Mouse (Mus musculus): ENCODE results near the gene Gprc5b.

The Gprc5b gene

GRCm38 (mm10) chr7:118995007-118995406, at the start of gene Gprc5b:
Gene Gprc5b (minus strand): TSS chr7:118995211.
- DNase-seq = peak; percentile 92

GRCm38 (mm10) chr7:119041502-119041901, 46.5 kb upstream of the Gprc5b start:
- DNase-seq = no peak

GRCm38 (mm10) chr7:119037581-119037980, 42.6 kb upstream of the Gprc5b start:
- no peak for DNase-seq

- DNase-seq = no peak
These were observed 39.4 kb upstream of the Gprc5b start for GRCm38 (mm10) chr7:119034243-119034961.

- peak; percentile 78 for DNase-seq
These were observed 28.4 kb upstream of the Gprc5b start for GRCm38 (mm10) chr7:119023394-119023921.

- DNase-seq = peak; percentile 54
These were observed 27.5 kb upstream of the Gprc5b start for GRCm38 (mm10) chr7:119022238-119023156.

- DNase-seq = peak; percentile 82
These were observed 24.5 kb upstream of the Gprc5b start for GRCm38 (mm10) chr7:119019537-119019936.

GRCm38 (mm10) chr7:119015736-119016135, 20.7 kb upstream of the Gprc5b start:
- DNase-seq = peak; percentile 71

- DNase-seq = peak; percentile 77
These were observed 16.0 kb upstream of the Gprc5b start for GRCm38 (mm10) chr7:119010854-119011529.

- DNase-seq = no peak
These were observed 7.5 kb upstream of the Gprc5b start for GRCm38 (mm10) chr7:119002501-119002900.

- DNase-seq = peak; percentile 41
These were observed 7.0 kb upstream of the Gprc5b start for GRCm38 (mm10) chr7:119001965-119002364.

GRCm38 (mm10) chr7:118999857-119000256, 4.8 kb upstream of the Gprc5b start:
- no peak for DNase-seq

- peak; percentile 90 for DNase-seq
These were observed 1.3 kb upstream of the Gprc5b start for GRCm38 (mm10) chr7:118996137-118996837.

GRCm38 (mm10) chr7:118995671-118996070, 660 bp upstream of the Gprc5b start:
- peak; percentile 39 for DNase-seq

GRCm38 (mm10) chr7:118994231-118994842, 674 bp downstream of the Gprc5b start:
- peak; percentile 44 for DNase-seq

- DNase-seq = peak; percentile 37
These were observed 1.3 kb downstream of the Gprc5b start for GRCm38 (mm10) chr7:118993597-118994230.

- no peak for DNase-seq
These were observed 2.2 kb downstream of the Gprc5b start for GRCm38 (mm10) chr7:118992623-118993405.

- no peak for DNase-seq
These were observed 2.9 kb downstream of the Gprc5b start for GRCm38 (mm10) chr7:118992080-118992560.

- no peak for DNase-seq
These were observed 3.6 kb downstream of the Gprc5b start for GRCm38 (mm10) chr7:118991341-118991884.

- DNase-seq = no peak
These were observed 4.7 kb downstream of the Gprc5b start for GRCm38 (mm10) chr7:118990282-118990681.

Measured in retina, postnatal 1 day (tissue).